Mouse (Mus musculus): ENCODE data around the gene Micall1.

- TF ChIP-seq CTCF (IDR thresholded peaks at IDR 0.05) (no peak), POLR2A (IDR thresholded peaks at IDR 0.05; ENCODE audit: insufficient read depth, low read depth, low read length) (no peak)
Observed at GRCm38 (mm10) chr15:79107966-79108365, 732 bp upstream of the Micall1 start.
